Mouse (Mus musculus) small intestine, adult 2 months (tissue): ENCODE measurements around the gene Nxf3. TPM values are rescaled to one million over a fixed set of nuclear protein-coding genes. Genes with fewer than 3 reads are reported as not detected.
"Not testable (repeated sequence)": the region's sequence is repeated elsewhere in the genome, so short reads cannot be mapped to it uniquely, and the experiment has no call there.

Source experiments
- H3K27ac ChIP-seq: fragments of 200-500 bp; 2 replicates; pipeline ENCODE4 v1.5.1; 2012; ENCODE audit warnings: low read depth, low read length, control low read depth, inconsistent platforms; ENCODE audit not compliant: insufficient read depth
- H3K27me3 ChIP-seq: fragments of 200-500 bp; 2 replicates; pipeline ENCODE4 v1.6.1; 2012; ENCODE audit warnings: mild to moderate bottlenecking, moderate library complexity, low read length, inconsistent platforms; ENCODE audit not compliant: control insufficient read depth, insufficient read depth
- H3K36me3 ChIP-seq: fragments of 200-500 bp; 2 replicates; pipeline ENCODE4 v1.6.1; 2012; ENCODE audit warnings: mild to moderate bottlenecking, low read length, control low read depth, inconsistent platforms; ENCODE audit not compliant: control insufficient read depth, insufficient read depth
- H3K4me1 ChIP-seq: fragments of 200-500 bp; 2 replicates; pipeline ENCODE4 v1.6.1; 2012; ENCODE audit warnings: low read length, inconsistent platforms, mixed read lengths; ENCODE audit not compliant: control insufficient read depth, insufficient read depth, insufficient read length
- H3K4me3 ChIP-seq: fragments of 200-500 bp; 2 replicates; pipeline ENCODE4 v1.5.1; 2012; ENCODE audit warnings: low read depth, mild to moderate bottlenecking, control low read depth, inconsistent platforms, low read length, moderate library complexity
- CTCF ChIP-seq: fragments of 200-500 bp; IDR thresholded peaks from 2 replicates; pipeline ENCODE4 v1.5.1; 2012; ENCODE audit warnings: low read depth, mild to moderate bottlenecking, control low read depth, inconsistent platforms, low read length, moderate library complexity, mixed read lengths; ENCODE audit not compliant: insufficient replicate concordance, insufficient read length; ENCODE audit errors: extremely low read depth
- POLR2A ChIP-seq: fragments of 200-500 bp; IDR thresholded peaks from 2 replicates; pipeline ENCODE4 v1.6.1; 2012; ENCODE audit warnings: low read depth, mild to moderate bottlenecking, control low read depth, inconsistent platforms, low read length, moderate library complexity
- WGBS: fragments of 180-500 bp; shearing (Covaris S2); methylation state at CpG from one replicate; pipeline ENCODE4 v1.1.7; 2018; 5-methylcytosine and 5-hydroxymethylcytosine counted together
- polyA plus RNA-seq: library from polyadenylated mRNA; depleted of rRNA; stranded (reverse); fragments of >200 nt; gene quantifications from 2 replicates; pipeline ENCODE4 v1.2.3, GENCODE M21; 2012

Nxf3 gene
- polyA plus RNA-seq, 1 experiment = not detected

DNA sequence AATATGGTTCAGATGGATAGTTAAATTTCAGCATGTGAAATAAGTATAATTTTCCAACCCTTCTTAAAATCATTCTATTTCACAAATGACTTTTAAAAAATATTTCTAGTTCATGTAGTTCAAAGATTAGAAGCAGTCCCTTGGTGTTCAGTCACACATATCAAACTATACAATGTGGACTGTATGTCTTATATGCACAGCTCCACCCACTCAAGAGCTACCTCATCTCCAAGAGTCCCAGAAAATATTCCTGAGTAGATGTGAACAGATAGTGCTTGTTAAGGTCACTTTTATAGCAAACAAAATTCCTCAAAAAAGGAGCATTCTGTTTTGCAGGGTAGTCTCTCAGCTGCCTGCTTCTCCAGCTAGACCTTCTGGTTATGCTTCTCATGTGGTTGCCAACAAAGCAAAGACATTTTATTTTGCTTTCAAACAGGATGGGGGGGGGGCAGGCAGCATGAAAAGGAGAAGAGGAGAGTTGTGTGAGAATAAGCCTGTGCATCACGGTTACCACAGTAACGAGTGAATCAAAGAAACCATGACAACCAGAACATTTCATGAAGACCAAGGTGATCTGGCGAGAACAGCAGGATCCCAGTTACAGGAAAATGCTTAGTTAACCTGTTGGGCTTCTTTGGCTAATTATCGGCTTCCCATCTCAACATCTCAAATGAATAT, 19.1 kb upstream of the Nxf3 start:
- TF ChIP-seq CTCF (no peak), POLR2A (no peak)
- Histone ChIP-seq H3K36me3 (no peaks in the 10 kb centered on the region), H3K27ac (no peak overlapping the region), H3K27me3 (no peaks in the 10 kb centered on the region), H3K4me3 (no peak overlapping the region), H3K4me1 (no peaks in the 10 kb centered on the region)
- WGBS = 67% methylated on average over 4 of the region's 4 CpGs

GRCm38 (mm10) chrX:136094421-136094820, 9.4 kb upstream of the Nxf3 start:
- Histone ChIP-seq H3K4me3 (no peak overlapping the region), H3K36me3 (no peaks in the 10 kb centered on the region), H3K4me1 (no peaks in the 10 kb centered on the region), H3K27ac (no peak overlapping the region), H3K27me3 (no peaks in the 10 kb centered on the region)
- WGBS = 36% methylated on average over 2 of the region's 2 CpGs
- no peak for TF ChIP-seq CTCF
- no peak for TF ChIP-seq POLR2A

GRCm38 (mm10) chrX:136092497-136093279, 7.6 kb upstream of the Nxf3 start:
- H3K4me3 ChIP-seq = no peak overlapping the region
- WGBS = 10% methylated on average over 2 of the region's 2 CpGs
- H3K27me3 ChIP-seq = no peaks in the 10 kb centered on the region
- TF ChIP-seq POLR2A (no peak), CTCF (no peak)
- H3K27ac ChIP-seq = no peak overlapping the region
- no peaks in the 10 kb centered on the region for H3K36me3 ChIP-seq
- no peaks in the 10 kb centered on the region for H3K4me1 ChIP-seq

- H3K4me1 ChIP-seq, H3K27me3 ChIP-seq, H3K27ac ChIP-seq, H3K4me3 ChIP-seq, H3K36me3 ChIP-seq: not testable (repeated sequence)
- WGBS = 0% methylated on average over 4 of the region's 32 CpGs
Measured at GRCm38 (mm10) chrX:136068020-136068419, 17.0 kb downstream of the Nxf3 start, which contains the start of gene Bex2. TSS of gene Bex2 (minus strand) at chrX:136068236.

GRCm38 (mm10) chrX:136067201-136067991, 17.7 kb downstream of the Nxf3 start:
- H3K4me1 ChIP-seq, H3K27ac ChIP-seq, H3K27me3 ChIP-seq, H3K4me3 ChIP-seq, H3K36me3 ChIP-seq: not testable (repeated sequence)
- WGBS = 6% methylated on average over 11 of the region's 48 CpGs

DNA sequence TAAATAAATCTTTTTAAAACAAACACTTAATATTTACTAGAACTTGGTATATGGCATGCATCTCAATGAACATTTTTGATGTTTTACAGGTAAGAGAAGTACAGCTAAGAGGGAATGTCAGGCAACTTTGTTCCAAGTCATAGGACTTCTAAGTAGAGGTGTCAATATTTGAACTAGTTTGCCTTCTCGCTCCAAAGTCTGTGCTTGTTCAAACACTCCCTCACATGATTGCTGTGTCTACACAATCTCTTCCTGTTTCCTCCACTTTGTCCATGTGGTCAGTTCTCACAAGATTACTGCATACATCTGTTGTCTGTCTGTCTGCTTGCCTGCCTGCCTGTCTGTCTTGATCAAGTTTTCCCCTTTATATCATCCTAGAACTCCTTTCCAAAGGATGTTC, 24.4 kb downstream of the Nxf3 start:
- H3K4me3 ChIP-seq = no peak overlapping the region
- no peaks in the 10 kb centered on the region for H3K4me1 ChIP-seq
- no peak for TF ChIP-seq POLR2A
- no peak for TF ChIP-seq CTCF
- H3K27me3 ChIP-seq = no peaks in the 10 kb centered on the region
- H3K36me3 ChIP-seq = no peaks in the 10 kb centered on the region
- H3K27ac ChIP-seq = no peak overlapping the region
- 10% methylated on average over 1 of the region's 1 CpGs for WGBS

GRCm38 (mm10) chrX:136051219-136051618, 33.8 kb downstream of the Nxf3 start:
- no peak for TF ChIP-seq CTCF
- no peak for TF ChIP-seq POLR2A
- no peaks in the 10 kb centered on the region for H3K27me3 ChIP-seq
- H3K4me1 ChIP-seq = no peaks in the 10 kb centered on the region
- H3K4me3 ChIP-seq = no peak overlapping the region
- no peak overlapping the region for H3K27ac ChIP-seq
- WGBS = 58% methylated on average over 2 of the region's 2 CpGs
- H3K36me3 ChIP-seq = no peaks in the 10 kb centered on the region
